Mouse (Mus musculus): ENCODE results near the gene Akr1b8. TPM values are rescaled to one million over a fixed set of nuclear protein-coding genes. Genes with fewer than 3 reads are reported as not detected.

The Akr1b8 gene
- polyA plus RNA-seq (2015; fragmentation: Nextera tagmentation; extraction: Ambion mirVana): 3.8 and 4.1 TPM in 2 replicates

GRCm38 (mm10) chr6:34353658-34354353 lies at the start of gene Akr1b8:
Akr1b8 (plus strand) TSS chr6:34354119.

GRCm38 (mm10) chr6:34316854-34317771 lies 36.8 kb upstream of the Akr1b8 start, which contains the start of gene Akr1b3:
Akr1b3 (minus strand) TSS chr6:34317478.

GRCm38 (mm10) chr6:34384110-34384661 lies 30.3 kb downstream of the Akr1b8 start, which contains the start of gene Akr1b10:
Akr1b10 (plus strand) TSS chr6:34384218.

DNA sequence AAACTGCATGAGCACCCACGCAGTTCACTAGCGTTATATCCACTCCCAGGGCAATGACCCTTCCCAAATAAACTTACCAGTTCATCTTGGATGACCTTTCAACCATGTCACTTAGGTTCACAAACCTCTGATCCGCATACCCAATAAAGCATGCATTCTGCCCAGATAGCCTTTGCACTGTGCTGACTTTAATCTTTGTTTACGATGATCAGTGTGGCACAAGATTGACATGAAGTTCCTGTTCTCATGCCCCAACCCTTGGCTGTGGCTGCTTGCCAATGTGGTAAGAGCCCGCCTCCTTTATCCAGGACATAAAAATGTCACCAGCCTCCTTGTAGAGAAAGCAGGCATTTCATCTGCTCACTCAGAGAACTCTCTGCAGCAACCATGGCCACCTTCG lies 58.1 kb downstream of the Akr1b8 start, which contains the start of gene Akr1b7:
Gene Akr1b7 (plus strand): TSS at position 312 of the 400 bp plus-strand sequence.

Other genes starting within 250 kb of the Akr1b8 start
- gene Slc35b4, start 177.0 kb upstream of the Akr1b8 start, polyA plus RNA-seq (2015; fragmentation: Nextera tagmentation; extraction: Ambion mirVana): 29.3 and 34.0 TPM in 2 replicates
- gene Akr1b3, start 36.6 kb upstream of the Akr1b8 start, polyA plus RNA-seq (2015; fragmentation: Nextera tagmentation; extraction: Ambion mirVana): 113 TPM in 2 replicates
- gene Akr1b10, start 30.1 kb downstream of the Akr1b8 start, polyA plus RNA-seq (2015; fragmentation: Nextera tagmentation; extraction: Ambion mirVana): 25.1 and 27.8 TPM in 2 replicates
- 0.27 and 0.53 TPM in 2 replicates for gene Akr1b7, start 58.2 kb downstream of the Akr1b8 start, polyA plus RNA-seq (2015; fragmentation: Nextera tagmentation; extraction: Ambion mirVana)
- 67.8 and 75.5 TPM in 2 replicates for gene Bpgm, start 122.1 kb downstream of the Akr1b8 start, polyA plus RNA-seq (2015; fragmentation: Nextera tagmentation; extraction: Ambion mirVana)
- 52.5 and 63.2 TPM in 2 replicates for gene Cald1, start 244.4 kb downstream of the Akr1b8 start, polyA plus RNA-seq (2015; fragmentation: Nextera tagmentation; extraction: Ambion mirVana)

All from neural tube, postnatal 0 days (tissue).